Mouse (Mus musculus): ENCODE measurements around the gene Gm20388.

DNA sequence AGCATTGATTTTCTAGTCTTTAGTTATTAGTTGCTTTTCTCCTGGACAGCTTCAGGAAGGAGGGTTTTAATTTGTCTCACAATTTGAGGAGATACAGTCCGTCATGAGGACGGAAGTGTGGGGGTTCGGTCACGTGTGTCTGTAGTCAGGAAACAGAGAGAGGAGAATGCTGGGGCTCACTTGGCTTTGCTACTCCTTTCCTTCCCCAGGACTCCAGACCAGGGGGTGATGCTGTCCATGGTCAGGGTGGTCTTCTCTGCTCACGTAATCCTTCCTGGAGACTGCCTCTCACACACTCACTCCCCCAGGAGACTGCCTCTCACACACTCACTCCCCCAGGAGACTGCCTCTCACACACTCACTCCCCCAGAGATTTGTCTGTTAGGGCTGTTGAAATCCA is 4133.8 kb downstream of the Gm20388 start:
- no peak for TF ChIP-seq POLR2A (IDR thresholded peaks at IDR 0.05; ENCODE audit: insufficient read depth, low read length)
- no peak for TF ChIP-seq CTCF (IDR thresholded peaks at IDR 0.05; ENCODE audit: low read depth, low read length)

Measured in ES-Bruce4 (cell line).